7 mouse cellular contexts compared by ENCODE assay signal in genomic region chr9:40575053-40575985, GRCm38 (mm10). TPM values are rescaled to one million over a fixed set of nuclear protein-coding genes. Genes with fewer than 3 reads are reported as not detected.
DNase-seq lines count a peak whose midpoint lies in the region; ATAC-seq lines count a peak whose summit lies in the region.

No protein-coding gene starts in this region.

- DNase-seq in ovary, adult 18-20 months (ENCODE audit: low spot score): peak; percentile 32
- DNase-seq in ovary, postnatal 10 days (ENCODE audit: low spot score): no peak
- DNase-seq in forebrain, embryonic 14.5 days (ENCODE audit: low spot score): peak; percentile 27
- DNase-seq in heart, postnatal 4 days: peak; percentile 11
- DNase-seq in spleen, postnatal 10 days (ENCODE audit: low spot score in 2 of 2): no peak
- DNase-seq in thymus, postnatal 0 days (ENCODE audit: low spot score): no peak

- no peaks in the 10 kb centered on the region for H3K36me3 ChIP-seq in forebrain, embryonic 14.5 days (ENCODE audit: control insufficient read depth, insufficient read depth, low read length)
- no peaks in the 10 kb centered on the region for H3K36me3 ChIP-seq in lung, embryonic 16.5 days (ENCODE audit: control insufficient read depth, insufficient read depth, low read length)

- H3K4me2 ChIP-seq in forebrain, embryonic 14.5 days (ENCODE audit: low read length): no peak overlapping the region
- H3K4me2 ChIP-seq in lung, embryonic 16.5 days (ENCODE audit: low read depth, low read length): no peak overlapping the region; the same call in 1 of the 2 replicates

- H3K27me3 ChIP-seq in forebrain, embryonic 14.5 days (replicated peaks; ENCODE audit: control insufficient read depth, insufficient read depth, low read length): no peaks in the 10 kb centered on the region
- H3K27me3 ChIP-seq in lung, embryonic 16.5 days (ENCODE audit: control insufficient read depth, insufficient read depth, low read depth, low read length): no peaks in the 10 kb centered on the region

- H3K9ac ChIP-seq in forebrain, embryonic 14.5 days (ENCODE audit: low read length): no peak overlapping the region
- no peak overlapping the region for H3K9ac ChIP-seq in lung, embryonic 16.5 days (ENCODE audit: low read length)

- no peak overlapping the region for H3K4me3 ChIP-seq in forebrain, embryonic 14.5 days (ENCODE audit: low read depth, low read length)
- no peak overlapping the region for H3K4me3 ChIP-seq in lung, embryonic 16.5 days (ENCODE audit: low read length)

- H3K27ac ChIP-seq in forebrain, embryonic 14.5 days (ENCODE audit: low read depth, low read length): no peak overlapping the region
- H3K27ac ChIP-seq in lung, embryonic 16.5 days (ENCODE audit: low read length): peak overlapping the region; percentile 34

- no peaks in the 10 kb centered on the region for H3K4me1 ChIP-seq in forebrain, embryonic 14.5 days (ENCODE audit: control insufficient read depth, insufficient read depth, low read length)
- peaks cover 14% of the 10 kb centered on the region for H3K4me1 ChIP-seq in lung, embryonic 16.5 days (replicated peaks; ENCODE audit: control insufficient read depth, insufficient read depth, low read length)

- ATAC-seq in forebrain, embryonic 14.5 days: no peak
- ATAC-seq in lung, embryonic 16.5 days (ENCODE audit: low read depth): peak; percentile 91

- 65% methylated on average over 14 of the region's 14 CpGs for WGBS in forebrain, embryonic 14.5 days
- 33% methylated on average over 14 of the region's 14 CpGs for WGBS in lung, embryonic 16.5 days

- H3K9me3 ChIP-seq in forebrain, embryonic 14.5 days (replicated peaks; ENCODE audit: control insufficient read depth, low read length): no peaks in the 10 kb centered on the region
- no peaks in the 10 kb centered on the region for H3K9me3 ChIP-seq in lung, embryonic 16.5 days (ENCODE audit: control insufficient read depth, low read length)

RNA-seq across cellular contexts. Expression of gene Gramd1b, which starts 44.1 kb away (rescaled TPM):
- 8.6 and 12.2 TPM in 2 replicates for polyA plus RNA-seq in forebrain, embryonic 14.5 days (2014; fragmentation: Nextera tagmentation; extraction: Ambion mirVana)
- 10 to 100 TPM; 11.7 to 12.9 TPM for total RNA-seq in heart, postnatal 4 days (2021)
- 4.2 and 4.9 TPM in 2 replicates for polyA plus RNA-seq in lung, embryonic 16.5 days (2015; fragmentation: Nextera tagmentation; extraction: Ambion mirVana)
- 4.3 and 6.1 TPM in 2 replicates for polyA plus RNA-seq in thymus, postnatal 0 days (2015; fragmentation: Nextera tagmentation; extraction: Ambion mirVana)

Comparison
In these comparisons a context has a peak if more than half of its experiments do, and no peak if none do; other contexts are left out.
1. DNase-seq: peak in ovary, adult 18-20 months (single experiment), forebrain, embryonic 14.5 days (single experiment) and heart, postnatal 4 days (single experiment); none in ovary, postnatal 10 days (single experiment), spleen, postnatal 10 days (0 of 2) and thymus, postnatal 0 days (single experiment).